Mouse (Mus musculus) brain, embryonic 14.5 days (tissue): ENCODE data around the gene Hrh1.

ENCODE experiments used
- CTCF ChIP-seq: fragments of 200-500 bp; IDR thresholded peaks from 2 replicates; pipeline ENCODE4 v1.5.1; 2012; ENCODE audit warnings: inconsistent platforms, mild to moderate bottlenecking, moderate library complexity, borderline replicate concordance; ENCODE audit not compliant: insufficient read depth, insufficient read length; ENCODE audit errors: extremely low read depth
- POLR2A ChIP-seq: fragments of 200-500 bp; IDR thresholded peaks from 2 replicates; pipeline ENCODE4 v1.6.1; 2012; ENCODE audit warnings: mild to moderate bottlenecking, inconsistent platforms, borderline replicate concordance; ENCODE audit not compliant: poor library complexity, insufficient read depth, insufficient read length, severe bottlenecking; ENCODE audit errors: extremely low read depth

- TF ChIP-seq CTCF = no peak
- TF ChIP-seq POLR2A = no peak
Measured at GRCm38 (mm10) chr6:114456255-114457042, 58.7 kb downstream of the Hrh1 start.
